Mouse (Mus musculus): ENCODE data around the gene 2610002M06Rik. TPM values are rescaled to one million over a fixed set of nuclear protein-coding genes. Genes with fewer than 3 reads are reported as not detected.

2610002M06Rik gene
- polyA plus RNA-seq, 1 experiment = 1.8 TPM

- Histone ChIP-seq H3K9me3 (no peaks in the 10 kb centered on the region), H3K36me3 (replicated peaks; ENCODE audit: low read length) (no peaks in the 10 kb centered on the region), H3K4me1 (no peaks in the 10 kb centered on the region), H3K27me3 (replicated peaks) (no peaks in the 10 kb centered on the region), H3K4me3 (replicated peaks) (no peak overlapping the region)
- TF ChIP-seq FLI1 (IDR thresholded peaks at IDR 0.05; ENCODE audit: low read length) (no peak), GATA1 (IDR thresholded peaks at IDR 0.05; ENCODE audit: borderline replicate concordance, low read length) (no peak)
Measured at GRCm38 (mm10) chrX:107767896-107768295, 48.2 kb downstream of the 2610002M06Rik start.

Other genes starting within 250 kb of the 2610002M06Rik start
- not detected in 2 replicates for gene Tbx22, start 148.4 kb downstream of the 2610002M06Rik start, polyA plus RNA-seq (2012; ENCODE audit: insufficient read depth, low replicate concordance)
- not detected in 2 replicates for gene Tent5d, start 23.7 kb downstream of the 2610002M06Rik start, polyA plus RNA-seq (2012; ENCODE audit: insufficient read depth, low replicate concordance)
- gene Gm732, start 132.1 kb upstream of the 2610002M06Rik start, polyA plus RNA-seq (2012; ENCODE audit: insufficient read depth, low replicate concordance) = not detected in 2 replicates

Measured in megakaryocyte, embryonic 14.5 days (primary cell).